Mouse (Mus musculus): Measurements from ENCODE around the gene Iyd. TPM values are rescaled to one million over a fixed set of nuclear protein-coding genes. Genes with fewer than 3 reads are reported as not detected.

The Iyd gene
- polyA plus RNA-seq, 1 experiment from 2014 or later, result not detected

DNA sequence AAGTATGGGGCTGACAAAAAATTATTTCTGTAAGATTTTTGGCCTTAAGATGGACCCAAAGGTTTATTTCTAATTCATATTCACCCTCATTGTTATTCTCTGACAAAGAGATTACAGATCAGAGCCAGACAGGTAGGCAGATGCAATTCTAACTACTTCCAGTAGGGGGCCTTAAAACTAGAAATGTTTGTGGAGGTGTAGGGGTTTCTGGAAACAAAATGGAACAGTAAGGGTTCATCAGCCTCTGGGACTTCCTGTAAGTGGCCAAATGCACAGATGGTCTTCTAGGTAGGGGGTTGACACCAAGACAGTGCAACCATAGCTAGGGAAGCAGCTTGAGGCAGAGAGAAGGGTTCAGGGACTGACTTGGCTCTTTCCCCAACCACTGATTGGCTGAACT is 22.1 kb downstream of the Iyd start:
- Histone ChIP-seq H3K4me1 (no peaks in the 10 kb centered on the region), H3K4me2 (replicated peaks) (no peak overlapping the region), H3K27ac (no peak overlapping the region), H3K36me3 (no peaks in the 10 kb centered on the region), H3K9ac (no peak overlapping the region), H3K27me3 (no peaks in the 10 kb centered on the region), H3K9me3 (replicated peaks) (no peaks in the 10 kb centered on the region), H3K4me3 (no peak overlapping the region)
- ATAC-seq (ENCODE audit: low FRiP score), result no peak

DNA sequence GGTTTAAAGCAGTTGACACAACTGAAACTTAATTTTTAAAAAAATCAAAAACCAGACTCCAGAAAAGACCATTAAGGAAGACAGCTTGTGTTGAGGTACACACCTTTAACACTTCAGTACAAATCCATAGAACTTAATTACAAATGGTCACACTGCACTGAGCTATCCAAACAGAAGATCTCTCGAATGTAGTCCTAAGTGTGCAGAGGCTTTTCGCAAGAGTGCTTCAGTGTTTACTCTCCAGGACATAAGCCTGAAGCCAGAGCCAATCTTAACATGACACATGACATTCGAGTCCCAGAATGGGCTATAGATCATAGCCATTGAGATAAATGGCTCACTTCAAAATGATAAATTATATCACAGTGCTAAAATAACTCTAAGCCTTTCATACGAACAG is 25.1 kb downstream of the Iyd start:
- 80% methylated on average over 4 of the region's 4 CpGs for WGBS
- Histone ChIP-seq H3K4me2 (replicated peaks) (no peak overlapping the region), H3K4me3 (no peak overlapping the region), H3K27me3 (no peaks in the 10 kb centered on the region), H3K27ac (no peak overlapping the region), H3K9me3 (replicated peaks) (no peaks in the 10 kb centered on the region), H3K36me3 (no peaks in the 10 kb centered on the region), H3K4me1 (no peaks in the 10 kb centered on the region), H3K9ac (no peak overlapping the region)
- ATAC-seq (ENCODE audit: low FRiP score), result no peak

- ATAC-seq (ENCODE audit: low FRiP score), result no peak
- no peak overlapping the region for H3K4me2 ChIP-seq (replicated peaks)
- no peak overlapping the region for H3K9ac ChIP-seq
- H3K9me3 ChIP-seq (replicated peaks), result no peaks in the 10 kb centered on the region
- no peak overlapping the region for H3K27ac ChIP-seq
- no peaks in the 10 kb centered on the region for H3K36me3 ChIP-seq
- H3K4me1 ChIP-seq, result no peaks in the 10 kb centered on the region
- H3K27me3 ChIP-seq, result no peaks in the 10 kb centered on the region
- no peak overlapping the region for H3K4me3 ChIP-seq
- 72% methylated on average over 6 of the region's 6 CpGs for WGBS
Measured at GRCm38 (mm10) chr10:3567821-3568220, 27.8 kb downstream of the Iyd start.

DNA sequence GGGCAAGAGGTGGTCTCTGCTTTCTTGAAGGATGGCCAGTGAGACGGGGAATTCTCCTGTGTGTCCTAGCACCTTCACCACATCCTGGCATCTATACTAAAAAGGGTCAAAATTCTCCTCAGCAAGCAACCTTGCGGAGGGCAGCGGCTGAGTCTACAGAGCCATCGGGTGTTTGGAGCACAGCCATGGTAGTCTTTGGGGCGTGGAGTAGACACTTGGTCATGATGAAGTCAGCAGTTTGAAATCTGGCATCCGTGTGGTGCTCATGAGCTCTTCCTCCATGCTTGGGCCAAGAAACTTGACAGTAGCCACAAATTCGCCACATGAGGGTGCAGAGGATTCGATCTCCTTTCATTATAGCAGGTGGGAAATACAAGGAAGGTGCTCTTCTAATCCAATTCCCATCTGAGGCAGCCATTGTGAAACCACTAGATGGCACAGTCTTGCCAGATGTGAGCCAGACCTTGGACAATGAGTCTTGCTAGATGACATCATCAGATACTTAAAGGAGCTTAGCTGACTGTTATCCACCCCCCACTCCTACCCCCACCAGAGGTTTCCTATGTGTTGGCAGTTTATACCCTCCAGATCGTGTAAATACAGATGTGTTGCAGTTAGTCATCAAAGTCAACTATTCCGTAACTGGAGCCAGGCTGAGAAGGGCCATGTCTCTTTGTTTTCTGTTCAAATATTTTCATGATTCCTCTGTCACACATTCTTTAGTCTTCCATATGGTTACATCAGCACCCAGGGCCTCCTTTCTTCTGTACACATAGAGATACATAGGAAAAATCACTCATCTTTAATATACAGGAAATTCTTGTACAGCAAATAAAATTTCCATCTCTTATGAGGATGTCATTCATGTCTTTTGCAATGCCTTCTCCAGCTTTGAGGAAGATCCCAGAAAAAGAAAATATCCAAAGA is 32.9 kb downstream of the Iyd start:
- Histone ChIP-seq H3K27ac (no peak overlapping the region), H3K9me3 (replicated peaks) (no peaks in the 10 kb centered on the region), H3K4me3 (no peak overlapping the region), H3K4me2 (replicated peaks) (no peak overlapping the region), H3K9ac (no peak overlapping the region), H3K27me3 (no peaks in the 10 kb centered on the region), H3K4me1 (no peaks in the 10 kb centered on the region), H3K36me3 (no peaks in the 10 kb centered on the region)
- peak; percentile 60 for ATAC-seq (ENCODE audit: low FRiP score)
- WGBS, result 71% methylated on average over 10 of the region's 10 CpGs

DNA sequence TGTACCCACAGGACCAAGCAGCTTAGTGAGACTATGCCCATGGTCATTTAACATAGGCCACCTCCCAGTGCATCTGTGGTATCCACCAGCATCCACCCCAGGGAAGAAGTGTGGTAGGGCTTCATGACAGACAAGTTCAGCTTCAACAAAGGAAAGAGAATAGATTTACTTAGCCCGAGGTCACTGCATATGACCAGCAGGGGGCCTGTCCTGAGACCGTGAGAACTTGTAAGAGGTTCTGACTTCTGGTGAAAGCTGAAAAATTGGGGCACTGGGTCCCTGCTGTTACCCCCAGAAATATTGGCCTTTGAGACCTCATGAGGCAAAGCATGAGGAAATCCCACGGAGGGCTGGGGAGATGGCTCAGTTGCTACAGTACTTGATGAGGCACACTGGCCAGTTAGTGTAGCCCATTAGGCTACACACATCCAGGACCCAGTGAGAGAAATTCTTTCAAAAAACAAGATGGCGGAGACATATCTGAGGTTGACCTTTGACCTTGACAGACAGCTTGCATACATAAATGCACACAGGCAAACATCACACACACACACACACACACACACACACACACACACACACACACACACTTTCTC is 34.0 kb downstream of the Iyd start:
- no peak overlapping the region for H3K27ac ChIP-seq
- H3K27me3 ChIP-seq, result no peaks in the 10 kb centered on the region
- 65% methylated on average over 4 of the region's 4 CpGs for WGBS
- no peaks in the 10 kb centered on the region for H3K4me1 ChIP-seq
- no peaks in the 10 kb centered on the region for H3K9me3 ChIP-seq (replicated peaks)
- ATAC-seq (ENCODE audit: low FRiP score), result no peak
- no peaks in the 10 kb centered on the region for H3K36me3 ChIP-seq
- no peak overlapping the region for H3K9ac ChIP-seq
- H3K4me2 ChIP-seq (replicated peaks), result no peak overlapping the region
- no peak overlapping the region for H3K4me3 ChIP-seq

- no peaks in the 10 kb centered on the region for H3K36me3 ChIP-seq
- H3K27ac ChIP-seq, result no peak overlapping the region
- peaks cover 7% of the 10 kb centered on the region for H3K4me1 ChIP-seq
- no peaks in the 10 kb centered on the region for H3K9me3 ChIP-seq (replicated peaks)
- H3K4me2 ChIP-seq (replicated peaks), result no peak overlapping the region
- 86% methylated on average over 3 of the region's 3 CpGs for WGBS
- ATAC-seq (ENCODE audit: low FRiP score), result 0 out of 2 replicates have a peak, but pooled peaks have one; percentile 4
- no peak overlapping the region for H3K4me3 ChIP-seq
- no peaks in the 10 kb centered on the region for H3K27me3 ChIP-seq
- no peak overlapping the region for H3K9ac ChIP-seq
Measured at GRCm38 (mm10) chr10:3590632-3591031, 50.6 kb downstream of the Iyd start.

GRCm38 (mm10) chr10:3591790-3592189 is 51.8 kb downstream of the Iyd start:
- 0 out of 2 replicates have a peak, but pooled peaks have one; percentile 61 for ATAC-seq (ENCODE audit: low FRiP score)
- Histone ChIP-seq H3K4me2 (replicated peaks) (no peak overlapping the region), H3K9me3 (replicated peaks) (0 out of 2 replicates have a peak, but pooled peaks cover 2% of the 10 kb centered on the region), H3K36me3 (no peaks in the 10 kb centered on the region), H3K9ac (no peak overlapping the region), H3K4me1 (peaks cover 7% of the 10 kb centered on the region), H3K27me3 (no peaks in the 10 kb centered on the region), H3K4me3 (no peak overlapping the region), H3K27ac (no peak overlapping the region)
- 21% methylated on average over 3 of the region's 3 CpGs for WGBS

- 60% methylated on average over 2 of the region's 2 CpGs for WGBS
- Histone ChIP-seq H3K4me2 (replicated peaks) (no peak overlapping the region), H3K9me3 (replicated peaks) (0 out of 2 replicates have a peak, but pooled peaks cover 4% of the 10 kb centered on the region), H3K27me3 (no peaks in the 10 kb centered on the region), H3K36me3 (no peaks in the 10 kb centered on the region), H3K4me1 (peaks cover 5% of the 10 kb centered on the region), H3K4me3 (no peak overlapping the region), H3K9ac (no peak overlapping the region), H3K27ac (no peak overlapping the region)
- no peak for ATAC-seq (ENCODE audit: low FRiP score)
Measured at GRCm38 (mm10) chr10:3596697-3597096, 56.7 kb downstream of the Iyd start.

GRCm38 (mm10) chr10:3597760-3598159 is 57.7 kb downstream of the Iyd start:
- Histone ChIP-seq H3K27ac (no peak overlapping the region), H3K4me2 (replicated peaks) (no peak overlapping the region)
- ATAC-seq (ENCODE audit: low FRiP score), result no peak

More at GRCm38 (mm10) chr10:3597760-3598159, 57.7 kb downstream of the Iyd start:
- H3K36me3 ChIP-seq, result no peaks in the 10 kb centered on the region
- H3K9me3 ChIP-seq (replicated peaks), result 0 out of 2 replicates have a peak, but pooled peaks cover 4% of the 10 kb centered on the region
- WGBS, result 85% methylated on average over 3 of the region's 3 CpGs
- H3K27me3 ChIP-seq, result no peaks in the 10 kb centered on the region
- H3K9ac ChIP-seq, result no peak overlapping the region
- no peaks in the 10 kb centered on the region for H3K4me1 ChIP-seq
- H3K4me3 ChIP-seq, result no peak overlapping the region

Other genes starting within 250 kb of the Iyd start
- gene Ppp1r14c, start 174.2 kb upstream of the Iyd start, polyA plus RNA-seq (2016; fragmentation: Nextera tagmentation; extraction: Ambion mirVana), result 20.0 and 21.4 TPM in 2 replicates
- gene Plekhg1, start 200.1 kb downstream of the Iyd start, polyA plus RNA-seq (2016; fragmentation: Nextera tagmentation; extraction: Ambion mirVana), result 15.3 and 15.5 TPM in 2 replicates